Mouse (Mus musculus): Measurements from ENCODE around the gene Gbx2. TPM values are rescaled to one million over a fixed set of nuclear protein-coding genes. Genes with fewer than 3 reads are reported as not detected.
A peak's percentile ranks its signal among the peaks of the same experiment; 100 is the strongest.

The Gbx2 gene
- total RNA-seq (2017), result 4.7 and 8.2 TPM in 2 replicates

DNA sequence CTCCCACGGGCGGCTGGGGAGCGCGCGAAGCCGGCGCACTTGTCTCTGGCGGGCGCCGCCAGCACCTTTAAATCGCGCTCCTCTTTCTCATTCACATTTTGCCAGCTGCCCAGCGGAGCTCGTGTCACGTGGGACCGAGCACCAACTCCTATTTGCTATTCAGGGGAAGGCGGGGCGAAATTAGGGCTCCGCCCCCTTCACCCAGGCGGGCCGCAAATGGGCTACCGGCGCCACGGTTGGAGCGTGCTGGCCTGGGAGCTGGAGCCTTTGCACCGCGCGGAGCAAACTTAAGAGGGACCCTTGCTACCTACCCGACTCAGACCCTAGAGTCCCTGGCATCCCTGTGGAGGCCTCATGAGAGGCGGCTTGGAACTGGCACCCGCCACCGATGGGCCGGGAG lies at the start of gene Gbx2:
Gene Gbx2, minus strand, starts transcription at position 60 of the 400 bp plus-strand sequence.
- ATAC-seq (replicated peaks; ENCODE audit: low read depth, poor library complexity, severe bottlenecking), result peak; percentile 59

DNA sequence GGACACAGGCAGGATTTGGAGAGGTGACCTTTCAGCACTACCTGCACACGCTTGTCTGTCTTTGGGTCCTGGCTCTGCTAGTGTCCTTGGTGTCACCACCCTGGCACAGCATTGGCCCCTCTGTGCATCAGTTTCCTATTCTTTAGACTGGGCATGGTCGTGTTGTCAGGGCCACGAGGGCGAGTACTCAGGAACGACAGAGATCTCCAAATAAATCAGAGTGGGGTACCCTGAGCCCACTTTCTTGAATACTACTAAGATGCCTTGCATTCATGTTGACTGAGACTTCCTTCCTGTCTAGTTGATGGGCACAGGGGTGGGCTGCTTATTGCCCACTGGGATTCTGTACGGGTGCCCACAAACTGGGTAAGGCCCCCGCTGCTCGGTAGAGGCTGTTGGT lies 46.3 kb upstream of the Gbx2 start:
- ATAC-seq (replicated peaks; ENCODE audit: low read depth, poor library complexity, severe bottlenecking), result no peak

DNA sequence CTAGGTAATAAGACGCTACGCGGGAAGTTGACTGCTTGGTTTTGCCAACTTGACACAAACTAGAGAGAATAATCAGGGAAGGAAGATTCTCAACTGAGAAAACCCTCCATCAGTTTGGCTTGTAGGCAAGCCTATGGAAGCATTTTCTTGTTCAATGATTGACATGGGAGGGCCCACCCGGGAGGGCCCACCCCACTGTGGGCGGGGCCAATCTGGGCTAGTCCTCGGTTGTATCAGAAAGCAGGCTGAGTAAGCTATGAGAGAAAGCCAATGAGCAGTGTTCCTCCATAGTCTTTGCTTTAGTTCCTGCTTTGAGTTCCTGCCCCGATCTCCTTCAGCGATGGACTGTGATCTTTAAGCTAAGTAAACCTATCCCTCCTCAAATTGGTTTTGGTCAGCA lies 45.4 kb upstream of the Gbx2 start:
- ATAC-seq (replicated peaks; ENCODE audit: low read depth, poor library complexity, severe bottlenecking), result no peak

DNA sequence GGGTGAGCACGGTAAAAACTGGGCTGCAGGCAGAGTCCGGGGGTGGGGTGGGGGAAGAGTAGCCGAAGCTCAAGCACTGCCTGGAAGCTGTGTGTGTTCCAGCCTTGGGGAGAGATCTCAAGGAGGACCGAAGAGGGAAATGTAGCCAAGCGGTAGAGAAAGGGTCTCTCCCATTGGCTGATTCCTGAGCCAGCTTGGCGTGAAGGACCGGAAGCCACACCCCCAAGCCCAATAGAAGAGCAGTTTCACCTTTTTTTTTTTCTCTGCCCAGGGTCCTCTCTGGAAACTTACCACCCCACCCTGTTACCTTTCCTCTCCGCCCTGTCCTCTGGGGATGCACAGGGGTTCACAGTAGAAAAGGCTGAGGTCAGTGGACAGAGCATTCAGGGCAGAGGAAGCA lies 43.6 kb upstream of the Gbx2 start:
- no peak for ATAC-seq (replicated peaks; ENCODE audit: low read depth, poor library complexity, severe bottlenecking)

DNA sequence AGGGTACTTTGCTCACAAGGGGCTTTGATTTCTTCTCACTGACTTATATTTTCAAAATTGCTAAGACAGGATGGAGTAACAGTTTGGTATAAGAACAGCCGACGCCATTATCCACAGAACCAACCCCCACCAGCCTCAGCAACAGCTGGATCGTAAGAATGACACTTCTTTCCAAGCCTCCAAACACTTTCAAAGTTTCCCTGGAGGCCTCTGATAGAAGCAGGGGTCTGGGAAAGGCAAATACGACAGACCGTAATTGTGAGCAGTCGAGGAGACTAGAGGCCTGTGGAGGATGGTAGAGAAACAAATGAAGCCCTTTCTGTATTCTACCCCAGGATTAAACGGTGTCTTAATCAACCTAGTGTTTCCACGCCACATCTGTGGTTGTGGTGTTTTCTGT lies 40.9 kb upstream of the Gbx2 start:
- no peak for ATAC-seq (replicated peaks; ENCODE audit: low read depth, poor library complexity, severe bottlenecking)

DNA sequence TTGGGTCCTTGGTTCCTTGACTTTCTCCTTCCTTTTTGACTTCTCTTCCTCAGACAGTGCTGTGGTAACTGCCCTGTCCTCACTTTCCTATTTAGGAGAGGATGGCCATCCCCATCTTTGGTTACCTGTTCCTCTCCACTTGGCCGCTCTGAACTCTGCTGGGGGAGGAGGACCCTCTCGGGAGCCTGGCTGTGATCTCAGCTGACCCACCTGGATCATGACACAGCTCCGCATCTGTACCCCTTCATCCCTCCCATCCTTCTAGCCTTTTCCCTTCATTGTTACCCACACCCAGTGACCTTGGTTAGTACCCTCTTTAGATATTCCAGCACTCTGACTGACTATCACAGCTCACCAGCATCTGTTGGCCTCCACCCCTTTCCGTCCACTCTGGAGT lies 38.7 kb upstream of the Gbx2 start:
- ATAC-seq (replicated peaks; ENCODE audit: low read depth, poor library complexity, severe bottlenecking), result no peak

DNA sequence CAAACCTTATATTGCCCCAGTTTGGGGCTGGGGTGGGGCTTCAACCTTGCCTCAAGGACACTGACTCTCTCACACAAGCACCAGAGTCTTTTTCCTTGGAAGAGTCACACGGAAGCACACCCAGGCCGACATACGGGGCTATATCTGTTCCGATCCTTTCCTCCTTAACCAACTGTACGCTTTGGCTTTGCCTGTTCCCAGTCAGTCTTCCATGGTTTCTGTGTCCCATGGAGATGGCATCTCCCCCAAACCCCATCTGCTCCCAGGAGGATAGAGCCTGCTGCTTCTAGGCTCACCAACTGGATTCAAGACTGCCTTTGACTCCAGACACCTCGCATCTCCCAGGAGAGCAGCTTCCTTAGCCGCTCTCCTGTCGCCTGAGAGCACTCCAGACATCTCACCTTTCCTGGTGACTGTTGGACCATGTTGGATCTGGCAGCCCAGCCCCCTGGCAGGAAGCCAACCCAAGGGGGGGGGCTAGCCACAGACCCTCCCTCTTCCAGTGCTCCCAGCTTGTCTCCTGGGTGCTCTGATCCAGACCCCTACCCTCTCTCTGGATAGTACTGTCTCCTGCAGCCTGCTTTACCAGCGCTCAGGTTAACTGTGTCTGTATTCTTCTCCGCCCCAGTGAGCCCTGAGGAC lies 38.2 kb upstream of the Gbx2 start:
- ATAC-seq (replicated peaks; ENCODE audit: low read depth, poor library complexity, severe bottlenecking), result no peak

DNA sequence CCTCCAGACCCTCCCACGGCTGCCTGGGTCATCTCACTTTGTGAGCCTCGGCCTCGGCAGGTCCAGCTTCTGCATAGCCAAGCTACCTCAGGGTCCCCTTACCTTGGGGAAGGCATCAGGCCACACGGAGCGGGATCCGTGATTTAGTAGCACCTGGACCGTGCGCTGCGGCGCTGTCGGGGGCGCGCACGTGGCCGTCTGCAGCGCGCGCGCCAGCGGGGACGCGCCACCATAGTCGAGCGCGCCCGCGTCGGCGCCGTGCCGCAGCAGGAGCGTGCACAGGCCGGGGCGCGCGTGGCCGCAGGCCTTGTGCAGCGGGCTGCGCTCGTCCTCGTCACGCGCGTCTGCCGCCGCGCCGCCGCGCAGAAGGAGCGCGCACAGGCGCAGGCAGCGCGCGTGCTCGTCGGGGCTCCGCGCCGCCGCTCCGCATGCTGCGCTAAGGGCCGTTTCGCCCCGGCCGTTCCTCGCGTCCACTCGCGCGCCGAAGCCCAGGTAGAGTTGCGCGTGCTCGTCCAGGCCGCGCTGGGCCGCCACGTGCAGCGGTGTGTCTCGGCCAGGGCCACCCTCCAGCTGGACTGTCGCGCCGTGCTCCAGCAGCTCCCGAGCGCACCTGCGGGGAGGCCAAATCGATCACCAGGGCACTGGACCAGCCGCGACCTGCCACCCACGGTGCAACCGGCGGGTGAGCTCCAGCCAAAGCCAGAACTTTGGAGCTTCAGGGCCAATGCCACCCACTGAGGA lies 37.3 kb upstream of the Gbx2 start:
- no peak for ATAC-seq (replicated peaks; ENCODE audit: low read depth, poor library complexity, severe bottlenecking)

DNA sequence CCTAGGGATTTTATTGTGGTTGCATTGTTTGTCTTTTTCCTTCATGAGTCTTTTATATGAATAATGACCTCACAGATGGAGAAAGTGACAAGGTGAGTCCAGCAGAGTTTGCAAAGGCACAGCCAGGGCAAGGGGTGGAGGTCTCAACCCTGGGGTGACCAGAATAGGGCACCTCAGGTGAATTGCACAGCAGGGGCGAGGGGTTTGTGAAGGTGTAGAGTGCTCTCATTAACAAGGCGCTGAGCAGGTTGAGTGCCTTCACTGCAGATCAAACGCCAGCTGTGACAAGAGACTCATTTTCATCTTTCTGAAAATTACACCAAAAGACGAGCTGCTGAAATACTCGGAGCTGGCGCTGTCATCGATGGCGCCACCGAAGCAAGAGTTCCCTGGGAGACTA lies 36.6 kb upstream of the Gbx2 start:
- no peak for ATAC-seq (replicated peaks; ENCODE audit: low read depth, poor library complexity, severe bottlenecking)

DNA sequence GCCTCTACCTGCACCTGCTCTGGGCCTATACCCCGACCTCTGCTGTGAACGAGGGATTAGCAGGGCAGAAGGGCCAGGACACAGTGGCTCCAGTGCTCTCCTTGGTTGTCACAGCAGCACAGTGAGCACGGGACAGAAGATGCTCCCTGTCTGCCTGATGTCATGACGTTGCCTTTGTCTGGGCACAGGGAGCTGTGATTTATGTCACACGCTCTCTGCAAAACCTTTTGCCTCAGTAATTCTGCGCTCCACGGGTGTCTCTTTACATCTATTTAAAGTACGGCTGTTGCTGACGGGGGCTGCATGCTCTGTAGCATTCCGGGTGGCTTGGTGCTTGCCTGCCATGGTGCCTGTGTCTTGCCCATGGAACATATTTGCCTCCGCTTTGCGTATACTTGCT lies 33.4 kb upstream of the Gbx2 start:
- no peak for ATAC-seq (replicated peaks; ENCODE audit: low read depth, poor library complexity, severe bottlenecking)

DNA sequence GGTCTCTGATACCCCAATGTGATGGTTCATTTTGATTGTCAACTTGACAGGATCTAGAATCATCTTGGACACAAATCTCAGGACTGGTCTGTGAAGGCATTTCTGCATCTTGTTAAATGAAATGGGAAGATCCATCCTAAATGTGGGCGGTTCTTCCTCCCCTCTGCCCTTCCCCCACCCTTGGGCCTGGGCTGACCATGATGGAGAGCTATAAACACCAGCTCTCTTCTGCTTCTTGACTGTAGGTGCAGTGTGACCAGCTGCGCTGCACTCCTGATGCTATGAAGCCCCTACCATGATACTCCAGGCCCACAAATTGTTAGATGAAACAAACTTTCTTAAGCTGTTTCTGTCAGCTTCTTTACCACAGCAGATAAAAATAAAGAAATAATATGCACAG lies 32.3 kb upstream of the Gbx2 start:
- ATAC-seq (replicated peaks; ENCODE audit: low read depth, poor library complexity, severe bottlenecking), result no peak

DNA sequence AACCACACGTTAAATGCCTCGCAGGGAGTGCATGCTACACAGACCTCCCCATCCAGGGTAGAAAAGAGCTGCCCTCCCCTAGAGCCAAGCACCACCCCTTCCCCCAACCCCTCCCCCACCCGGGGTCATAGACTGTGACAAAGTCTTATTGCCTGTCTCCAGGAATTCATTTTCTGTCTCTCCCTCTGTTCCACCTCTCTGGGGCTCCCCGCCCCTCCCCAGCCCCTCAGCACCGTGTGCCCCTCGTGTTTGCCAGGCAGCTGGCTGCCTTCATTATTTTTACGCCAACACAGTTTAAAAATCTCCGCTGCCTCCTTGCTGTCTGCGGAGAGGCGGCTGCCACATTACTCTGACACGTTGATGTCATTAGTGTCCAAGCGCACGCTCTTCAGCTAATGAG lies 31.1 kb upstream of the Gbx2 start:
- ATAC-seq (replicated peaks; ENCODE audit: low read depth, poor library complexity, severe bottlenecking), result no peak

DNA sequence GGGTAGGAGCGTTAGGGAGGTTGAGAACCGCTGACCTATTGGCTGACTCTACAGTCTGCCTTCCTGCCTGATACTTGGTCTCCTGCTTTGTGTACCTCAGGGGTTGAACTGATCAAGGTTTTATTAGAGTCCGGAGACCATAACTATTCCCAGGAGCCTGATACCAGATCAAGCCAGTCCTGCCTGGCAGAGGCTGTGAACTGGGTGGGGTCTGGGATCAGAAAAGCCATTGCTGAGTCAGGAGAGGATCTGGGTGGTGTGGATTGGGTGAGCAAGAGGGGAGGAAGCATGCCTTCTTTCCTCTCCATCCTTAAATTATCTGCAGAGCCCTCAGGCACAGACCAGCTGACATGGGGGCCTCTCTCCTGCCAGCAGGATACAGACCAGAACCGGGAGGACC lies 28.4 kb upstream of the Gbx2 start:
- ATAC-seq (replicated peaks; ENCODE audit: low read depth, poor library complexity, severe bottlenecking), result no peak

DNA sequence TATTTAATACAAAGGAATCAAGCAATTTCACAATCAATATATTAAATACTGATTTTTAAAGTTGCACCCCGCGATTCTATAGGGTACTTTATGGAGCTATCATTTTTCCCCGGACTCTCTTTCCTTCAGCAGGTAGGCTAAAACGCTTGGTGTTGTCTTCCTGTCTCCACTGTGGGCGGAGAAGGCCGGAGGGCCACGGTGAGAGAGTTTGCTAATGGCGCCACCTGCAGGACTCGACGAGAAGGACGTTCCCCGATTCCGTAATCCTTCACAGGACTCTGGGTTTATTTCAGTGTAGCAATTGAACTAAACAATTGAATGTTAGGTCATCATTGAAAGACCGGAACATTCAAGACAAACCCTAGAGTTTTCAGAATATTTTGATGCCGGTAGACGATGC lies 12.2 kb upstream of the Gbx2 start:
- peak; percentile 59 for ATAC-seq (replicated peaks; ENCODE audit: low read depth, poor library complexity, severe bottlenecking)

DNA sequence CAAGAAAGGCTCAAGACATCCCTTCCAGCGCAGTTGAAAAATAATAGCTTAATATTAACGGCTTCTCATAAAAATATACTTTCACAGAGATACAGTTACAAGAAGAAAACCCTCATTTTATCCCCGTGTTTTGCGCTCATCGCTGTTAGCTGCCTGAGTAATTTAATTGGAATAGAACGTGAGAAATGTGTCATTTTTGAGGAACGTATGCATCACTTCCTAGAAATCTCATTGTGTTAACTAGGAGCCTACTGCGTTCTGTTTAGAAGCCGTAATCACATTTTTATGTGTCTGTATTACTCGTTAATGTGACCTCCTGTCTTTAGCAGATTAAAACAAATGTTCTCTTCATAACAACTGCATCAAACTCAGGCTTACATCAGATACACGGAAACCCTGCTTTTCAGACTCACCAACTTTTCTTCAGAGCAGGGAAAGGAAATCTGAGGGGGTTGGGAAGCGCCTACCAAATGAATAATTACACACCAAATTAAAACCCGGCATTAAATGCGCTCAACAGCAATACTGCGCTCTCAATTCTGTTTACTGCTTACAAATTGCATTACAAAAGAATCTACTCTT lies 11.5 kb upstream of the Gbx2 start:
- ATAC-seq (replicated peaks; ENCODE audit: low read depth, poor library complexity, severe bottlenecking), result no peak

DNA sequence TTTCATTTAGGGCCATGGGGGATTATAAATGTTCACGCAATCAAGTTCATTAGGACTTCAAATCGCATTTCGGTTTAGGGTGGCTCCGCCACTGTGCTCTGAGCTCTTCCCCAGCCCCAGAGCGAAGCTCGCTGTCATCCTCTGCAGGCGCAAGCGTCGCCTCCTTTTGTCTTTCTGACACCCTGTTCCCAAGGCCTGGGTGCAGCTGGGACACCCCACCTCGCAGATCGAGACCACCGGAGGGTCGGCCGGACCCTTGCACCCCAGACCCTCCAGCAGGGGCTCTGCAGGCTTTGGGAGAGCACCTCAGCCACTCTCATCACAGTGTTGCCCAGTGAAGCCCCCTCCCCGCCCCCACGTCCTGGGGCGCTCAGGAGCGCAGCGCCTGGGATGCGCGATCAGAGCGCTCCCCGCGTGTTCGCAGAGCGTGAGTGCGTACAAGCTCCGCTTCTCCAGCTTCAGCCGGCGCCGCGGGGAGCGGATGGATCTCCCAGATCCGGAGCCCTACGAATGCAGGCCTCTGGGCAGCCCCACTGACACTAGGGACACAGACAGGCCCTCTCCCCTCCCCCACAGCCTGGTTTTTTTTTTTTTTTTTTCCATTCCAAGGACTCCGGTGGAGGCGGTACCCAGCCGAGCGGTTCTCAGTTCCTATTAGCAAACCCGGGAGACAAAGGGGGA lies 10.9 kb upstream of the Gbx2 start:
- ATAC-seq (replicated peaks; ENCODE audit: low read depth, poor library complexity, severe bottlenecking), result no peak

DNA sequence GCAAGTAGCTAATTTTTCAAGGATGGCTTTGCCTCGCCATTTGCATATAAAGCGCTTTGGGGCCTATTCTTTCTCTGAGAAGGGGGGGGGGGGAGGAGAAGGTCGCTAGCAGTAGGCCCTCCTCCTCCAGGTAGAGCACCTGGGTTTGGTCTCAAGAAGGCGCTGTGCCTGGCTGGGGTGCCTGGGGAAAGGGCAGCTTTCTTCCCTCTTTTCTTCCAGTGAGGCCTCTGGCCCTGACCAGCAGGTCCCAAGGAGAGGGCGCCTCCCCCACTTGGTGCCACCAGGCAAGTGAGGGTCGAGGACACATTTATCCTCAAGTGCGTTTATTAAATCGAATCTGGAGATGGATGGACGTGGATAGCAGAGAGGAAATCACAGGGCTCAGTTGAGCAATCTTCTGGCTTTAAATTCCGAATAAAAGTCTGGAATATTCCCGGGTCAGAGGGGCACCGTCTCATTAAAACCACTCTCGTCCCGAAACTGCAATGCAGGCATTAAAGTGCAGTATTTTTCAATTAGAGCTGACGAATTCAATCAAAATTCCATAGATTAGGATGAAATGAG lies 10.1 kb upstream of the Gbx2 start:
- ATAC-seq (replicated peaks; ENCODE audit: low read depth, poor library complexity, severe bottlenecking), result no peak

DNA sequence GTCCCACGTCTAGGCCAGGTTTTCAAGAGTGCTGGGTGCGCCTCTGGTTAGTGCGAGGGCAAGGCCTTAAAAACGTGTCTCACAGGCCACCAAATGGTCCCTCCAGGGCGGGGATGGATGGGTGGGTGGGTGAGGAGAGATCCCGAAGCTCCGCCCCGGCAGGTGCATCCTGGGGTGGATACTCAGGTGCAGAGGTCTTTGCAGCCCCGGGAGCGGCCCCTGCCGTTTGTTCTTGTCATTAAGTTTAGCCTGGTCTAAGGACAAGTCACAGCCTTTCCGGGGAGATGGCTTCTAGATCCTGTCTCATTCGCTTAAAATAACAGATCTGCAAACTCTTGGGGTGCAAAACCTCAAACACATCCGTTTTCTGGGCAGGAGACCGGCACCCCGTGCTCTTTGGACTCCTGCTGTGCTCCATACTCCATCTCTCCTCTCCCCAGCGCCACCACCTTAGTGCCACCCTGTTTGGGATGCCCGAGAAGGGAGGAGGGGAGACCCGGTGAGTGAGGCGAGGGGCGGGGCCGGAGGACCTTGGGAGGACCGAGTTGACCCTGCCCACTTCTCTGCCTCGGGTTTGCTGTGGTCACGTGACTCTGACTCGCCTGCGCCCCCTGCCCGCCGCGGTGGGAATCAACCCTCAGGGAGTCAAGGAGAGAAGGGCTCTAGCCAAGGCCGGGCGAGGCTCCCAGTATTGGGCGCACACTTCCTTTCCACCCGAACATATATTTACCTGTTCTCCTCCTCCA lies 9.2 kb upstream of the Gbx2 start:
- ATAC-seq (replicated peaks; ENCODE audit: low read depth, poor library complexity, severe bottlenecking), result peak; percentile 80

DNA sequence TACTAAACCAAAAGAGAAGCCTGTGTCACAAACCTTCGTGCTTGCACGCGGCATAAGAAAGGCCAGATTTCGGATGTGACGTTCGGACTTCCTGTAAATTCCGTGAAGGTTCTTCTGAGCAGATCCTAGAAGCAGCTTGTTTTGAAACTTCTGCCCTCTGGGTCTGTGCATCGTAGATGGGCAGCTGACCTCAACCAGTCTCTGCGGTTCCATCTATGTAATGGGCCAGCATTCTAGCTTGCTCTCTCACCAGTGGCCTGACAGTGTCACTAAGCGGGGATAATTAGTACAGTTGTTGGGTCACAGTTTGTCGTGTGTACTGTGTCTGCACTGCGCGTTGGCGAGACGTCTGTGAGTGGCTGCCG lies 8.6 kb upstream of the Gbx2 start:
- peak; percentile 24 for ATAC-seq (replicated peaks; ENCODE audit: low read depth, poor library complexity, severe bottlenecking)

DNA sequence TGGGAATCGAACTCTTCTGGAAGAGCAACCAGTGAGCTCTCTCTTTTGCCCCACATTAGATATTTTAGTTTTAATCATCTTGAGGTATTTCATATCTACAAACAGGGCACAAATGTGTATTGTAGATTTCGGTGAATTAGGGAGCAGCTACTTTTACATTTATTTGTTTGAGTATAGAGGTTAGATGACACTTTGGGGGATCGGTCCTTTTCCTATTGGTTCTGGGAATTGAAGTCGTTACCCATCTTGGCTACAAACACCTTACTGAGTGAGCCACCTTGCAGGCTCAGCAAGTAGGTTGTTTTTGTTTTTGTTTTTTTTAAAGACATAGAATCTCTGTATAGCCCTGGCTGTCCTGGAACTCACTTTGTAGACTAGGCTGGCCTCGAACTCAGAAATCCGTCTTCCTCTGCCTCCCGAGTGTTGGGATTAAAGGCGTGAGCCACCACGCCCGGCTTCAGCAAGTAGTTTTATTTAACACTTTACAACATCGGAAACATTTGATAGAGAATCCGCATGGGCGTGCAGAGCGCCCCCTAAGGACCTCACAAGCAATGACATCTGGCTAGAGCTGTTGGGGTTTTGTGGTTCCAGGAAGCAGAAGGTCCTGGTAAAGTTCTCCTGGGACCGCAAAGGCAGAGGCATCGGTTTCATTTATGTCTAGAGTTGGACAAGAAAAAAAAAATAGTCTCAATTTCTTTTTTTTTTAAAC lies 8.1 kb upstream of the Gbx2 start:
- ATAC-seq (replicated peaks; ENCODE audit: low read depth, poor library complexity, severe bottlenecking), result peak; percentile 51
